Mouse (Mus musculus): ENCODE results near the gene Rnaseh2a. TPM values are rescaled to one million over a fixed set of nuclear protein-coding genes. Genes with fewer than 3 reads are reported as not detected.

The Rnaseh2a gene
- 39.8 and 42.7 TPM in 2 replicates for total RNA-seq (2014; rRNA removed)
- polyA plus RNA-seq (2015; fragmentation: Nextera tagmentation; extraction: Ambion mirVana): 52.2 and 56.3 TPM in 2 replicates

- H3K9me3 ChIP-seq (ENCODE audit: low read length): no peaks in the 10 kb centered on the region
- TF ChIP-seq CTCF (IDR thresholded peaks at IDR 0.05; ENCODE audit: low read depth): 0 out of 2 replicates have a peak, but pooled peaks have one; percentile 8
- WGBS: 2% methylated on average over 56 of the region's 56 CpGs
- H3K4me1 ChIP-seq (ENCODE audit: insufficient read depth): peaks cover 16% of the 10 kb centered on the region
- no peaks in the 10 kb centered on the region for H3K27me3 ChIP-seq (ENCODE audit: insufficient read depth, low read length)
- peak within 1 kb of the TSS; percentile 97 for H3K9ac ChIP-seq
- peak within 1 kb of the TSS; percentile 89 for H3K27ac ChIP-seq (ENCODE audit: low read depth, low read length)
- H3K4me3 ChIP-seq (ENCODE audit: low read depth, low read length): peak within 1 kb of the TSS; percentile 85
- peak within 1 kb of the TSS; percentile 91 for H3K4me2 ChIP-seq (ENCODE audit: low read depth)
- DNase-seq: peak; percentile 92
- peak; percentile 81 for ATAC-seq
- H3K36me3 ChIP-seq (ENCODE audit: insufficient read depth): peaks cover 28% of the 10 kb centered on the region
Measured at GRCm38 (mm10) chr8:84969241-84970134, at the start of gene Rnaseh2a, which contains the start of the genes Gm49661 and Prdx2. Gene Rnaseh2a, minus strand, starts transcription at chr8:84969767. Gene Gm49661, minus strand, starts transcription at chr8:84969433. Gene Prdx2, plus strand, starts transcription at chr8:84969587.

- no peak for ATAC-seq
- Histone ChIP-seq H3K4me1 (ENCODE audit: insufficient read depth) (no peaks in the 10 kb centered on the region), H3K27ac (ENCODE audit: low read depth, low read length) (no peak overlapping the region), H3K27me3 (ENCODE audit: insufficient read depth, low read length) (peaks cover 19% of the 10 kb centered on the region; the same call in 1 of the 2 replicates), H3K9ac (no peak overlapping the region), H3K4me3 (ENCODE audit: low read depth, low read length) (no peak overlapping the region), H3K9me3 (ENCODE audit: low read length) (no peaks in the 10 kb centered on the region), H3K4me2 (ENCODE audit: low read depth) (no peak overlapping the region), H3K36me3 (ENCODE audit: insufficient read depth) (peaks cover 38% of the 10 kb centered on the region)
- 21% methylated on average over 5 of the region's 5 CpGs for WGBS
- DNase-seq: no peak
- no peak for TF ChIP-seq CTCF (IDR thresholded peaks at IDR 0.05; ENCODE audit: low read depth)
Measured at GRCm38 (mm10) chr8:85017209-85017608, 47.6 kb upstream of the Rnaseh2a start.

GRCm38 (mm10) chr8:85016724-85017123 is 47.2 kb upstream of the Rnaseh2a start:
- Histone ChIP-seq H3K27ac (ENCODE audit: low read depth, low read length) (no peak overlapping the region), H3K27me3 (ENCODE audit: insufficient read depth, low read length) (peaks cover 20% of the 10 kb centered on the region; the same call in 1 of the 2 replicates), H3K9me3 (ENCODE audit: low read length) (no peaks in the 10 kb centered on the region), H3K36me3 (ENCODE audit: insufficient read depth) (peaks cover 34% of the 10 kb centered on the region), H3K4me2 (ENCODE audit: low read depth) (no peak overlapping the region), H3K4me3 (ENCODE audit: low read depth, low read length) (no peak overlapping the region), H3K4me1 (ENCODE audit: insufficient read depth) (no peaks in the 10 kb centered on the region), H3K9ac (no peak overlapping the region)
- WGBS: 63% methylated on average over 10 of the region's 10 CpGs
- DNase-seq (no peak), ATAC-seq (no peak)
- no peak for TF ChIP-seq CTCF (IDR thresholded peaks at IDR 0.05; ENCODE audit: low read depth)

GRCm38 (mm10) chr8:85014431-85014830 is 44.9 kb upstream of the Rnaseh2a start, which contains the start of gene Best2:
Gene Best2, minus strand, starts transcription at chr8:85014531.
- DNase-seq (no peak), ATAC-seq (no peak)
- H3K4me1 ChIP-seq (ENCODE audit: insufficient read depth): no peaks in the 10 kb centered on the region
- TF ChIP-seq CTCF (IDR thresholded peaks at IDR 0.05; ENCODE audit: low read depth): no peak
- H3K4me2 ChIP-seq (ENCODE audit: low read depth): peak within 1 kb of the TSS; percentile 62
- no peaks in the 10 kb centered on the region for H3K9me3 ChIP-seq (ENCODE audit: low read length)
- WGBS: 81% methylated on average over 2 of the region's 2 CpGs
- peaks cover 26% of the 10 kb centered on the region for H3K36me3 ChIP-seq (ENCODE audit: insufficient read depth)
- peak within 1 kb of the TSS; percentile 47 for H3K9ac ChIP-seq
- peak within 1 kb of the TSS; percentile 35 for H3K4me3 ChIP-seq (ENCODE audit: low read depth, low read length)
- peaks cover 30% of the 10 kb centered on the region for H3K27me3 ChIP-seq (ENCODE audit: insufficient read depth, low read length)
- H3K27ac ChIP-seq (ENCODE audit: low read depth, low read length): no peak within 1 kb of the TSS

GRCm38 (mm10) chr8:85013230-85013840 is 43.8 kb upstream of the Rnaseh2a start:
- H3K9ac ChIP-seq: peak overlapping the region; percentile 47
- TF ChIP-seq CTCF (IDR thresholded peaks at IDR 0.05; ENCODE audit: low read depth): peak; percentile 79
- no peaks in the 10 kb centered on the region for H3K4me1 ChIP-seq (ENCODE audit: insufficient read depth)
- H3K36me3 ChIP-seq (ENCODE audit: insufficient read depth): peaks cover 16% of the 10 kb centered on the region
- peak overlapping the region; percentile 62 for H3K4me2 ChIP-seq (ENCODE audit: low read depth)
- peak; percentile 79 for DNase-seq
- WGBS: 5% methylated on average over 25 of the region's 26 CpGs
- peak overlapping the region; percentile 35 for H3K4me3 ChIP-seq (ENCODE audit: low read depth, low read length)
- peaks cover 30% of the 10 kb centered on the region for H3K27me3 ChIP-seq (ENCODE audit: insufficient read depth, low read length)
- no peaks in the 10 kb centered on the region for H3K9me3 ChIP-seq (ENCODE audit: low read length)
- peak; percentile 89 for ATAC-seq
- no peak overlapping the region for H3K27ac ChIP-seq (ENCODE audit: low read depth, low read length)

- 18% methylated on average over 28 of the region's 28 CpGs for WGBS
- ATAC-seq (no peak), DNase-seq (no peak)
- peaks cover 30% of the 10 kb centered on the region for H3K27me3 ChIP-seq (ENCODE audit: insufficient read depth, low read length)
- TF ChIP-seq CTCF (IDR thresholded peaks at IDR 0.05; ENCODE audit: low read depth): no peak
- H3K4me1 ChIP-seq (ENCODE audit: insufficient read depth): no peaks in the 10 kb centered on the region
- H3K4me2 ChIP-seq (ENCODE audit: low read depth): no peak overlapping the region
- no peak overlapping the region for H3K4me3 ChIP-seq (ENCODE audit: low read depth, low read length)
- no peak overlapping the region for H3K9ac ChIP-seq
- H3K36me3 ChIP-seq (ENCODE audit: insufficient read depth): no peaks in the 10 kb centered on the region
- H3K9me3 ChIP-seq (ENCODE audit: low read length): no peaks in the 10 kb centered on the region
- no peak overlapping the region for H3K27ac ChIP-seq (ENCODE audit: low read depth, low read length)
Measured at GRCm38 (mm10) chr8:85011242-85011641, 41.7 kb upstream of the Rnaseh2a start.

Data from forebrain, postnatal 0 days (tissue).